Mouse (Mus musculus) heart, postnatal 25 days (tissue): Measurements from ENCODE around the gene Nol9. TPM values are rescaled to one million over a fixed set of nuclear protein-coding genes. Genes with fewer than 3 reads are reported as not detected.
"Not testable (repeated sequence)": the region's sequence is repeated elsewhere in the genome, so short reads cannot be mapped to it uniquely, and the experiment has no call there.

Source experiments
- DNase-seq: peaks from one replicate; pipeline ENCODE4 v3.0.0; 2022; ENCODE audit warnings: low spot score
- intact Hi-C: fragments of 180-260 bp; cut with DNase I; formaldehyde crosslinking; loops from one replicate; pipeline ENCODE4 v1.15.1; 2025
- total RNA-seq, 2 experiments: library from RNA; stranded (reverse); gene quantifications; 2 replicates each; pipeline ENCODE4 v1.2.3; 2021

The Nol9 gene
- total RNA-seq, 2 experiments from 2014 or later: 8.6 to 9.6 TPM

- DNase-seq: peak; percentile 37
- intact Hi-C loops: no loop called here
These were observed 28.9 kb upstream of the Nol9 start for GRCm38 (mm10) chr4:152010091-152010706.

GRCm38 (mm10) chr4:152010707-152011134 is 28.4 kb upstream of the Nol9 start:
- DNase-seq: no peak
- intact Hi-C loops: loop anchor here (1.0 kb wide), 1 partner anchor 16 kb away; no protein-coding TSS in a partner anchor

GRCm38 (mm10) chr4:152011171-152011760 is 27.9 kb upstream of the Nol9 start:
- intact Hi-C loops: loop anchor here (1.0 kb wide), 1 partner anchor 15 kb away; no protein-coding TSS in a partner anchor
- DNase-seq: no peak

- intact Hi-C loops: no loop called here
- no peak for DNase-seq
These were observed 27.0 kb upstream of the Nol9 start for GRCm38 (mm10) chr4:152012109-152012508.

- intact Hi-C loops: no loop called here
- DNase-seq: peak; percentile 45
These were observed 25.9 kb upstream of the Nol9 start for GRCm38 (mm10) chr4:152013036-152013813.

- intact Hi-C loops: no loop called here
- no peak for DNase-seq
These were observed 20.0 kb upstream of the Nol9 start for GRCm38 (mm10) chr4:152019073-152019472.

- no peak for DNase-seq
- intact Hi-C loops: no loop called here
These were observed 19.1 kb upstream of the Nol9 start for GRCm38 (mm10) chr4:152020024-152020423.

- intact Hi-C loops: no loop called here
- no peak for DNase-seq
These were observed 17.5 kb upstream of the Nol9 start for GRCm38 (mm10) chr4:152021568-152022097.

- intact Hi-C loops: no loop called here
- no peak for DNase-seq
These were observed 16.6 kb upstream of the Nol9 start for GRCm38 (mm10) chr4:152022506-152022905.

- intact Hi-C loops: no loop called here
These were observed 14.6 kb upstream of the Nol9 start for GRCm38 (mm10) chr4:152024525-152024924.

GRCm38 (mm10) chr4:152026751-152027508 is 12.2 kb upstream of the Nol9 start:
- DNase-seq: no peak
- intact Hi-C loops: loop anchor here (1.0 to 2.0 kb wide), 2 partner anchors 16 to 40 kb away; no protein-coding TSS in a partner anchor

More at GRCm38 (mm10) chr4:152024525-152024924, 14.6 kb upstream of the Nol9 start:
- no peak for DNase-seq

- intact Hi-C loops: loop anchor here (2.0 kb wide), 1 partner anchor 41 kb away; no protein-coding TSS in a partner anchor
- DNase-seq: peak; percentile 96
These were observed 11.6 kb upstream of the Nol9 start, which contains the start of gene Zbtb48 for GRCm38 (mm10) chr4:152027524-152027923. Zbtb48 (minus strand) TSS chr4:152027671.

- intact Hi-C loops: no loop called here
- no peak for DNase-seq
These were observed 10.7 kb upstream of the Nol9 start for GRCm38 (mm10) chr4:152028456-152028855.

GRCm38 (mm10) chr4:152029087-152029486 is 10.0 kb upstream of the Nol9 start:
- DNase-seq: no peak
- intact Hi-C loops: no loop called here

GRCm38 (mm10) chr4:152029997-152030396 is 9.1 kb upstream of the Nol9 start:
- DNase-seq: no peak
- intact Hi-C loops: no loop called here

GRCm38 (mm10) chr4:152032922-152033321 is 6.2 kb upstream of the Nol9 start:
- intact Hi-C loops: no loop called here
- no peak for DNase-seq

GRCm38 (mm10) chr4:152036464-152036863 is 2.7 kb upstream of the Nol9 start:
- DNase-seq, intact Hi-C loops: not testable (repeated sequence)

- intact Hi-C loops: loop anchor here (2.0 kb wide), 1 partner anchor 58 kb away; no protein-coding TSS in a partner anchor
- no peak for DNase-seq
These were observed 716 bp upstream of the Nol9 start, which contains the start of gene Tas1r1 for GRCm38 (mm10) chr4:152038225-152038984. Tas1r1 (minus strand) TSS chr4:152038568.
